In genomic region chr1:163483098-163483497, GRCm38 (mm10) we compare ENCODE assay signal across 26 mouse cellular contexts.
DNase-seq lines count a peak whose midpoint lies in the region; ATAC-seq and TF ChIP-seq lines count a peak whose summit lies in the region.
"Had no signal": no experiment of that assay in that cellular context is flagged by ENCODE, and none has a peak within 500 bp of the region (broad histone marks: within the 10 kb centered on the region; RNA-seq: fewer than 3 reads in every experiment).

No protein-coding gene starts in this region.

- ATAC-seq in common myeloid progenitor, adult 5-6 weeks (replicated peaks; ENCODE audit: low read depth, poor library complexity, severe bottlenecking): peak; percentile 77
- peak; percentile 72 for ATAC-seq in megakaryocyte, adult 5-6 weeks (ENCODE audit: poor library complexity, severe bottlenecking)
- ATAC-seq: activated CD4-positive, CD25-positive, alpha-beta regulatory T cell, adult 4 months; CD4-positive, CD25-positive, alpha-beta regulatory T cell, adult 4 months; forebrain, embryonic 14.5 days; forebrain, embryonic 16.5 days; Patski had no signal

- dilution Hi-C loops in CH12.LX (cut with MboI; ENCODE audit: extremely low pct_ligation_motif_present, extremely low pct_unique_long_range_greater_than_20kb, low sequenced_read_pairs): no loop called here

- peak; percentile 2 for DNase-seq in CH12.LX (ENCODE audit: extremely low read depth)
- no peak for DNase-seq in ovary, postnatal 14 days (ENCODE audit: low spot score)
- DNase-seq in cerebellum, adult 2 months: no peak
- no peak for DNase-seq in retina, postnatal 1 day
- no peak for DNase-seq in thymus, postnatal 0 days (ENCODE audit: low spot score)
- DNase-seq: adrenal gland, adult 8-10 months; adrenal gland, postnatal 14 days; B cell, adult 2 months; cerebellum, adult 11 months; cerebellum, adult 18-20 months; cerebellum, adult 9-10 months; cerebellum, postnatal 10 days; cerebellum, postnatal 25 days; embryo, embryonic 11 days had no signal

- no peak for TF ChIP-seq EP300 in CH12.LX (IDR thresholded peaks at IDR 0.05; ENCODE audit: low read length)

- no peaks in the 10 kb centered on the region for H3K36me3 ChIP-seq in CH12.LX (replicated peaks in 1 of 2; ENCODE audit: control insufficient read depth in 1 of 2, insufficient read depth in 1 of 2, low read length in 1 of 2)
- H3K36me3 ChIP-seq: embryonic facial prominence, embryonic 13.5 days; embryonic facial prominence, embryonic 15.5 days; forebrain, embryonic 10.5 days; forebrain, embryonic 12.5 days had no signal

- TF ChIP-seq CTCF in CH12.LX (conservative IDR thresholded peaks at IDR 0.05 in 1 of 2, IDR thresholded peaks at IDR 0.05 in 1 of 2; ENCODE audit: low read depth in 2 of 2, low read length in 2 of 2): no peak
- TF ChIP-seq CTCF in cerebellum, adult 2 months (IDR thresholded peaks at IDR 0.05; ENCODE audit: borderline replicate concordance, insufficient read depth, low read depth, low read length): no peak

- H3K4me2 ChIP-seq in CH12.LX (ENCODE audit: insufficient read depth, low read depth, poor library complexity, severe bottlenecking): no peak overlapping the region
- H3K4me2 ChIP-seq: embryonic facial prominence, embryonic 13.5 days; embryonic facial prominence, embryonic 15.5 days; forebrain, embryonic 12.5 days had no signal

- no peaks in the 10 kb centered on the region for H3K9me3 ChIP-seq in CH12.LX (replicated peaks; ENCODE audit: low read length)
- H3K9me3 ChIP-seq: embryonic facial prominence, embryonic 13.5 days; embryonic facial prominence, embryonic 15.5 days; forebrain, embryonic 10.5 days; forebrain, embryonic 12.5 days had no signal

- in situ Hi-C loops in CH12.LX (cut with MboI; ENCODE audit: low pct_ligation_motif_present, low pct_unique_long_range_greater_than_20kb, low sequenced_read_pairs): no loop called here

- H3K27ac ChIP-seq in CH12.LX (ENCODE audit: insufficient read depth, low read depth): no peak overlapping the region
- no peak overlapping the region for H3K27ac ChIP-seq in cerebellum, adult 2 months (ENCODE audit: insufficient read depth, low read length)
- H3K27ac ChIP-seq: embryonic facial prominence, embryonic 13.5 days; embryonic facial prominence, embryonic 15.5 days; forebrain, embryonic 10.5 days; forebrain, embryonic 12.5 days had no signal

- no peak overlapping the region for H3K9ac ChIP-seq in CH12.LX (ENCODE audit: insufficient read depth, low read depth)
- H3K9ac ChIP-seq: embryonic facial prominence, embryonic 13.5 days; embryonic facial prominence, embryonic 15.5 days; forebrain, embryonic 12.5 days had no signal

- H3K79me2 ChIP-seq in CH12.LX (replicated peaks; ENCODE audit: control insufficient read depth, extremely low read depth, insufficient read depth, poor library complexity, severe bottlenecking): no peaks in the 10 kb centered on the region

- no peak for TF ChIP-seq POLR2A in CH12.LX (IDR thresholded peaks at IDR 0.05; ENCODE audit: low read depth, low read length)
- TF ChIP-seq POLR2A in cerebellum, adult 2 months (IDR thresholded peaks at IDR 0.05; ENCODE audit: borderline replicate concordance, insufficient read depth, low read length): no peak

- TF ChIP-seq RAD21 in CH12.LX (IDR thresholded peaks at IDR 0.05; ENCODE audit: low read depth, low read length): no peak

- no peaks in the 10 kb centered on the region for H3K4me1 ChIP-seq in CH12.LX (ENCODE audit: control insufficient read depth in 1 of 2, insufficient read depth in 2 of 2)
- H3K4me1 ChIP-seq in cerebellum, adult 2 months (ENCODE audit: control insufficient read depth, insufficient read depth, low read length): no peaks in the 10 kb centered on the region
- H3K4me1 ChIP-seq: embryonic facial prominence, embryonic 13.5 days; embryonic facial prominence, embryonic 15.5 days; forebrain, embryonic 12.5 days had no signal

- WGBS in cerebellum, adult 2 months: 81% methylated on average over 3 of the region's 3 CpGs

- H3K27me3 ChIP-seq in CH12.LX (replicated peaks): no peaks in the 10 kb centered on the region
- H3K27me3 ChIP-seq in cerebellum, adult 2 months (ENCODE audit: control insufficient read depth, insufficient read depth, low read length): no peaks in the 10 kb centered on the region
- H3K27me3 ChIP-seq: embryonic facial prominence, embryonic 13.5 days; embryonic facial prominence, embryonic 15.5 days; forebrain, embryonic 12.5 days; Patski had no signal

- H3K4me3 ChIP-seq in CH12.LX (replicated peaks in 1 of 3; ENCODE audit: low read depth in 2 of 3, low read length in 2 of 3, poor library complexity in 1 of 3): no peak overlapping the region
- H3K4me3 ChIP-seq in cerebellum, adult 2 months (replicated peaks; ENCODE audit: insufficient read depth, low read depth, low read length): no peak overlapping the region
- H3K4me3 ChIP-seq: embryonic facial prominence, embryonic 13.5 days; embryonic facial prominence, embryonic 15.5 days; erythroblast, embryonic 14.5 days; forebrain, embryonic 10.5 days; forebrain, embryonic 12.5 days had no signal

TF ChIP-seq in CH12.LX, 34 proteins besides CTCF, POLR2A, EP300 and RAD21:
- TF ChIP-seq BHLHE40 (IDR thresholded peaks at IDR 0.05; ENCODE audit: low read depth, low read length): no peak
- no peak for TF ChIP-seq USF2 (conservative IDR thresholded peaks at IDR 0.05; ENCODE audit: low read depth, low read length)
- no peak for TF ChIP-seq JUN (IDR thresholded peaks at IDR 0.05; ENCODE audit: insufficient read depth, low read depth, low read length)
